Mouse (Mus musculus) kidney, postnatal 25 days (tissue): ENCODE measurements around the gene Tbx4.
A peak's percentile ranks its signal among the peaks of the same experiment; 100 is the strongest.

Experiments used
- DNase-seq, 2 experiments: peaks; one replicate each; pipeline ENCODE4 v3.0.0; 2021; ENCODE audit warnings: mixed read lengths in 2 of 2

Tbx4 gene

DNA sequence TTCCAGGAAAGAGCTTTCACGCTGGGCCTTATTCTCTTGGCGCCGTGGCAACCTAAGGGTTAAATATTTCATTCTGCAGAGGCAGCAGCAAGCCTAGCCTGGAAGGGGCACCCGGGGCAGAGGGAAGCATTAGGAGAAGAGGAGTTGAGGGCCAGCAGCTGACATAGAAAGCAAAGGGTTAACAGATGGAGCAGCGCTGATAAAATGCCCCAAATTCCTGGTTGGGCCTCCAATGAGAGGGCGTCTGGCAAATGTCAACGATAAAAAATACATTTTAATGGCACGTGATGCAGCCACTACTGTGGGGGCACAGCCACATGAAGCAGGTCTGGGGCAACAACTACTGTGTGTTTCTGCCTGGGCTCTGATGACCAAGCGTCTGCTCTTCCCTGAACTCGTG, 23.9 kb downstream of the Tbx4 start:
- DNase-seq = no peak

- no peak for DNase-seq
These were observed 27.3 kb downstream of the Tbx4 start for GRCm38 (mm10) chr11:85913506-85913905.

DNA sequence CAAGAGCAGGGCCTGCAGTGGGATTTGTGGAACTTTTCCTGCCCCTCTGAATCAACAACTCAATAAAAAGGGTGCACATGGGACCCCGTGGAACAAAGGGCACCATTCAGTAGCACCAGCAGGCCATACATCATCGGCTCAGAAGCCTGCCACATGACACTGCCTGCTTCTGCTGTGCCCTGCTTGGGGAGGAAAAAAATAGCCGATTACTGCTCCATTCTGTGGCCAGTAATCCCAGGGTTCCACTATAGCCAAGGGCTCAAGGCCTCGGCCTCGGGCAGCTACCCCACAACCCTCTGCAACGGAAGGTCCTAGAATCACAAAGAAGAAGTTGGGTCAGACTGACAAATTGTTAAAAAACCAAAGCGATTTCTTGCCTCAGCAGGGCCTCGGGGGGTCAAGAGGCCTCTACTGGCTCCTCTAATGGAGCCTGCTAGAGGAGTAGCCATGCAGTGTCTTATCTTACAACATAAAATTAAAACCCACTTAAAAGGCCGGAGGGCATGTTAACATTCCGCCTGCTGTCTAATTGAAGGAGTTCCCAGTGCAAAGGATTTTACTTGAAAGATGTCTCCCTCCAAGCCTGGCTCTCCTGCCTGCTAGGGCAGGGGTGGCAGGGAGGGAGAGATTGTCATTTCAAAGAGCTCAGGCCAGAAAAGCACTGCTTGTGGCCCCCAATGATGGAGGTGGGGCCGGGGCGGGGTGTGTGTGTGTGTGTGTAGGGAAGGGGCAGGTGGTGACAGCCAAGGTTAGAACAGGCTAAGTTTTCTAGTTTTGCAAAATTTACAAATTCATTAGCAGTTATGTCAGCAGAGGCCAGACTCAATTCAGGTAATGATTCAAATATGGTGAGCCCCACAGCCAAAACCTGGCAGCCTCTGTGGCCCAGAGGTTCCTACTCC, 31.1 kb downstream of the Tbx4 start:
- DNase-seq = no peak

DNA sequence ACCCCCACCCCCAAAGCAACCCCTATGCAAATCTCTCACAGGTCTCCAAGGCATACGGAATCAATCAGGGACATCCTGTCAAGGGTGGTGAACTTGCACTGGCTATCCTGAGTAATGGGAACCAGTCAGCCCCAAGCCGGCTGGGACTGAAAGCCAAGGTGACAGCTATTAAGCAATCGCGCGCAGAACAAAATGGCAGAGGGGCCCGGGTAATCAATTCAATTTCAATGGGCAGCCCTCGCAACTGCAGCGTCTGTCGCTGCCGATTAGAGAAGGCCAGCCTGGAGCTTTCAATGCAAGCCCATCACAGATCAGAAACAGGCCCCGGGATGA, 31.7 kb downstream of the Tbx4 start:
- no peak for DNase-seq

DNA sequence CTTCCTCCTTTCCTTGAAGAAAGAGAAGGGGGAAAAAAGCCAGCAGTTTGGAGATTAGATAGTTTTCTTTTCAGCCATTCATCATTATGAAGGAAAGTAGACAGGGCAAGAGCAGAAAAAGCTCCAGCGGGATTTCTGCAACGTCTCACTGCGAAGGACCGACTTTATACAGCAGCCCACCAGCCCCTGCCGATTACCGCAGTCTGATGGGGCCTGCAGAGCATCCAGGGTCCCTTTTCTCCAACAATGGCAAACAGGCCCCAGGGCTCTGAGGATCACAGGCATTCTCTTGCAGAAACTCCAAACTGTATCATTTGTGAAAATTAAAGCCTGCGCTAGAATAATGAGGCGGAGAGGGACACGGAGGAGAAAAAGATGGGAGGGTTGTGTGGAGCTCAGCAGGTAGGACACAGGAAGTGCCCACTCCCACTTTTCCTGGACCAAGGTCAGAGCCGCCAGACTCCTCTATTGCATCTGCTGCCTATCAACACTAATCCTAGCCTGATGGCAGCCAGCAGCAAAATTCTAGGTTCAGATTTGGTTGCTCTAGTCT, 32.2 kb downstream of the Tbx4 start:
- no peak for DNase-seq

DNA sequence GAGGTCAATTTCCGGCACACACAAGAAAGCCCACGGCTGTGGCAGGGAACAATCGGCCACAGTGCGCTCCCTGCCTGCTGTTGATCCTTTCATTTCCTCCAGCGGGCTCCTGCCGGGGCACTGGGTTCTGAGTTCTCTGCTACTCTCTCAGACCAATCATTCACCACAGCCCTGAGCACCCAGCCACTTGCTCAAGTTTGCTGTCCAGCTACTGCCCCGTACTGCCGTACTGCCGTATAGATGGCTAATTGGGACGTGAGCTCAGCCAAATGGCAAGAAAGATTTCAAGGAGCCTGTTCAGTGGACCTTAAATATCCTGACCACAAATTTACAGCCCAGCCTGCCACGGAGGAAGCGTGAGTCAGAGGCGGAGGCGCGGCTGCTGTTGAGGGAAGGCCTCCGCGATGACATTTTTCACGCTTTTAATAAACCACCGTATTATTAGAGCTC, 39.1 kb downstream of the Tbx4 start:
- DNase-seq = peak; percentile 31 to 44

GRCm38 (mm10) chr11:85926287-85926764, 40.1 kb downstream of the Tbx4 start:
- no peak for DNase-seq

DNA sequence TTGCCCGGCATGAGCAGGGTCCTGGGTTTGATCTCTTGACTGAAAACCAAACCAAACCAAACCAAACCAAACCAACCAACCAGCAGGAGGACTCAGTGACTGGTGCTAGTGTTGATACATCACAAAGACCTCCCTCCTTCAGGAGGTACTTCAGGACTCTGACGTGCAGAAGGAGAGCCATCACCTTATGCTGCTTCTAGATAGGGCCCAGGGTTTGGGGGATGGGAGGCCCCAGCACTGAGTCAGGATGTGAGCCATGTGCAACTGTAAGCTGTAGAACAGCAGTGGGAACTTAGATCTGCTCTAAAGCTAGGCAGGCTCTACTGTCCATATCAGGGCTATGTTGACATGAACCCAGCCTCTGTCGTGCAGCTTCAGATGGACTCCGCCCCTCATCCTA, 41.9 kb downstream of the Tbx4 start:
- no peak for DNase-seq

GRCm38 (mm10) chr11:85929651-85930050, 43.4 kb downstream of the Tbx4 start:
- DNase-seq = no peak

DNA sequence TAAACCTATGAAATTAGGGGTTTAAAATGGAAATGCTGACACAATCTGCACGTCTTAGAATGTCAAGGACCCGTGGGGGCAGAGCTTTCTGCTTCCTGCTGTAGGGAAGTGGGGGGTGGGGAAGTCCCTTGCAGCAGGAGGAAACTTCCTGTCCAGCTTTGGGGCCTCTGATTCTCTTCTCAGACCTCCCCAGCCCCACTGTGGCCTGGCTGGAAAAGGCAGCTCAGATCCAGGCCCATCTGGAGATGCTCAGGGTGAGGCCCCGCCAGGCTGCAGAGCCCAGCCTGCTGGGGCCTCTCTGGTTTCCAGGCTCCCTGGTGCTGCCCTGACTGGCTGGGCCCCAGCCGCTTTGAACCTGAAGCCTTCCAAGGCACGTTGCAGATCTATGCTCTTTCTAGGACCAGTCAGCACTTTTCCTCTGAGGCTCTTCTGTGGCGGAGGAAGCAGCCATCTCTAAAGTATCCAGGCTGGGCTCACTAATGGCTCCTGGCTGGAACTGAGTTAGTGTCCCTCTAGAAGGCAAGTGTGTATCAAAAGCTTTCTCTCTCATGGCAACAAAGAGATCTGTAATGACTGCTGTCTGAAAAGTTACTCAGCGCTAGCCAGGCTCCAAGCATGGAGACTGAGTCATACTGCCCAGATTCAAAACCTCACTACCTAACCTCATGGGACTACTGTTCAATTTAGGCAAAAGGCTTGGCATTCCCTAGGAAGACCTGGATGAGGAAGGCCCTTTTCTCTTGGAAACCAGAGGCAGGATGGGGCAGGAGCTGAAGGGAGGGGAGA, 55.8 kb downstream of the Tbx4 start:
- peak in 1 of 2 experiments; percentile 13 for DNase-seq

- DNase-seq = no peak
These were observed 62.5 kb downstream of the Tbx4 start for GRCm38 (mm10) chr11:85948765-85949164.

DNA sequence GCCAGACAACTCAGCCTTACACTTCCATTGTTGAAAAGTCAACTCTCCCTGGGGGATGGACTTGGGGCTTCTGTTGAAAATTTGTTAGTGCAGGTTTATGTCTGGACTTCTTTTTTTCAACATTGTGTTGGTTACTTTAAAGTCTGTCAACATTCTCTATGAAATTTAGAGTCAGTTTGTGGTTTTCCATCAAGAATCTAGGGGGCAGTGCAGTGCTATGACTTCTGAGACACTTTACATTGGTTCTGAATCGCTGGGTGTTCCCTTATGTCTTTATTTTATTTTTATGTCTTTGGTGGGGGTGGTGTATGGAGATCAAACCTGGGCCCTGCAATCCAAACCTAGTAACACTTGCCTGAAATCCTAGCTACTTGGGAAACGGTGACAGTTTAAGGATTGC, 63.5 kb downstream of the Tbx4 start:
- no peak for DNase-seq

DNA sequence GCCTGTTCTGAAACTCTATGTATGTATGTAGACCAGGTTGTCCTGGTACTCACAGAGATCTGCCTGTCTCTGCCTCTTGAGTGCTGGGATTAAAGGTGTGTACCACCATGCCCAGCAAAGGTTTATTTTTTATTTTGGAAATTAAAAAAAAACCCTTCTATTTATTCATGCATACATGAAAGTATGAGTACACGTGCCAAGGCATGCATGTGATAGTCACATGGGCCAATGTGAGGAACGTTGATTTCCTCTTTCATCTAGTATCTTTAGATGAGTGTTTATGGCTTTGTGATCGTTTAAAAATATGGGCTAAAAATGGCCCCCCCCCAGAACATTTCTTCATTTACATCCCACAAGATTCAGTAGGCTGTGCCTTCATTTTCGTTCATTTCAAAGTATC, 66.3 kb downstream of the Tbx4 start:
- no peak for DNase-seq

DNA sequence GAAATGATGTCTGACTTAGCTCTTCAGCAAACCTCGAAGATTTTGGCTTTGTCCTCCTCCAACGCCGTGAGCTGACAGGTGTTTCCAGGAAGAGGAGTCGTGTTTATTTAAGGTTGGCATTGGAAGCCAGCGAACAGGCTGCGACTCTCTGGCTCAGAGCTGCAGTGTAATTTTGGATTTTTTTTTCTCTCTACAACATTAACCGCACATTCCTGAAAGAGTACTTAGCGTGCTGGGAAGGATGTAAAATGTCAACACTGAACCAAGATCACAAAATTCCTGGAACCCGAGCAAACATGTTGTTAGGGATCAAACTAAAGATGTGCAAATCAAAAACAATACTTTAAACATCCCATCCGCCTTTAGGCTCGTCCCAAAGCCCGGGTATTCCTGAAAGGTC, 69.4 kb downstream of the Tbx4 start:
- DNase-seq = no peak

DNA sequence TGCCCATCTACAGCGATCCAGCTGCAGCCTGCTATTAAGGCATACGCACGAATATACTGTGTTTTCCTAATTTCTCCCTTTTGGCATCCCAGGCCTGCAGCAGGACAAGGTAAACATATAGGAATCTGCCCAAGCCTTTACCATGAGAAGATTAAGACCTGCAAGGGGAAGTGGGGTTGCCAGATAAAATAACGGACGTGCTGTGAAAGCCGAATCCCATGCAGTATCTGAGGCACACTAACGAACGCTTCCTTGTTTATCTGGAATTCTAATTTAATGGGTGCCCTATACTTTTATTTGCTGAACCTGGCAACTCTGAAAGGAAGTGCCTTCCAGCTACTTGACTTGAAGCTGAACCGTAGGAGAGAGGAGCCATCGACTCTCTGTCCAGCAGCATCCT, 70.2 kb downstream of the Tbx4 start:
- DNase-seq = no peak

- DNase-seq = no peak
These were observed 70.9 kb downstream of the Tbx4 start for GRCm38 (mm10) chr11:85956950-85957778.

- DNase-seq = no peak
These were observed 73.6 kb downstream of the Tbx4 start for GRCm38 (mm10) chr11:85959837-85960236.

DNA sequence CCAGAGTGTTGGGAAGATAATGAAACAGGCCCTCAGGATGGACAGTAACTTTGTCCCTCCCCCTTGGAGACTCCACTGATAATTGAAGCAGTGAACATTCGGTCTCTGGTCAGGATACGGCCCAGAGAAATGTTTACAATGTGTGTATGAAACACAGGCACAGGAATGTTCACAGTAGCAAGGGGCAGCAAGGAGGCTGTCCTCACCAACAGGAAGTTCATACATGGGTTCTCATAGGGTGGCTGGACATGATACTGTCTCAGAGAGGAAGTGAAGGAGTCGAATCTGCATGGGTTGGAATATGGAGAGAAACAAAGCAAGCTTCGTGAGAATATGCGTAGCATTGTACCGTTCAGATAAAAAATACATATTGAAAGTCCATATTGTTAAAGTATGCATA, 74.1 kb downstream of the Tbx4 start:
- no peak for DNase-seq

DNA sequence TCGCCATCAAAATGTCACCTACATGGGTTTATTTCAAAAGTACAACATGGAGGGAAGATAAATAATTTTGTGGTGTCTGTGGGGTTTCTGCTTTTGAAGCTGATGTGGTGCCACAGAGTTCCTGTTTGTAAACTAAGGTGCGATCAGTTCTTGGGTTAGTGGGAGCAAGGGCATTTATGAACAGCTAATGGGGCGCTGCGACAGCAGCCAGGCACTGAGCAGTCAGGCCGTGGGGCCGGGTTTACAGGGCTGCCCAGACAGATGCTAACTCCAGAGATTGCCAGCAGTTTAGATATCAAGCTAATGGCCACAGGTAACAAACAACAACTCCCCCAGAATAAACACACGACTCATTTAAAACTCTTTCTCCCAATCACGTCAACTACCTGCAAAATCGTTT, 75.3 kb downstream of the Tbx4 start:
- DNase-seq = no peak
